Mouse (Mus musculus) heart, embryonic 12.5 days (tissue): ENCODE measurements around the gene Rtraf. TPM values are rescaled to one million over a fixed set of nuclear protein-coding genes. Genes with fewer than 3 reads are reported as not detected.

Source experiments
- ATAC-seq: fragments of 200-750 bp; cut with Nextera tagmentation; 2 replicates; pipeline ENCODE4 v1.8.0; 2017; ENCODE audit warnings: moderate TSS enrichment, moderate library complexity; ENCODE audit not compliant: insufficient number of reproducible peaks, low FRiP score
- H3K27ac ChIP-seq: fragments of 300-500 bp; sonication (generic); 2 replicates; pipeline ENCODE4 v1.5.1; 2016; ENCODE audit warnings: mild to moderate bottlenecking, moderate library complexity; ENCODE audit not compliant: poor library complexity, severe bottlenecking
- H3K27me3 ChIP-seq: fragments of 300-500 bp; sonication (generic); replicated peaks from 2 replicates; pipeline ENCODE4 v1.6.1; 2016; ENCODE audit warnings: mild to moderate bottlenecking, moderate library complexity
- H3K36me3 ChIP-seq: fragments of 300-500 bp; sonication (generic); 2 replicates; pipeline ENCODE4 v1.6.1; 2016; ENCODE audit warnings: mild to moderate bottlenecking, moderate library complexity
- H3K4me1 ChIP-seq: fragments of 300-500 bp; sonication (generic); replicated peaks from 2 replicates; pipeline ENCODE4 v1.6.1; 2016; ENCODE audit warnings: mild to moderate bottlenecking
- H3K4me2 ChIP-seq: fragments of 300-500 bp; sonication (generic); 2 replicates; pipeline ENCODE4 v1.6.1; 2016; ENCODE audit warnings: mild to moderate bottlenecking, moderate library complexity
- H3K4me3 ChIP-seq: fragments of 300-500 bp; sonication (generic); 2 replicates; pipeline ENCODE4 v1.5.1; 2016; ENCODE audit warnings: mild to moderate bottlenecking
- H3K9ac ChIP-seq: fragments of 300-500 bp; sonication (generic); 2 replicates; pipeline ENCODE4 v1.6.1; 2016; ENCODE audit warnings: mild to moderate bottlenecking, moderate library complexity
- H3K9me3 ChIP-seq: fragments of 300-500 bp; sonication (generic); replicated peaks from 2 replicates; pipeline ENCODE4 v1.6.1; 2016; ENCODE audit warnings: mild to moderate bottlenecking, moderate library complexity
- WGBS: fragments of 180-500 bp; shearing (Covaris S2); methylation state at CpG from one replicate; pipeline ENCODE4 v1.1.7; 2016; 5-methylcytosine and 5-hydroxymethylcytosine counted together
- polyA plus RNA-seq: library from polyadenylated mRNA; unstranded; fragments of >200 nt; fragmentation: Nextera tagmentation; extraction: Ambion mirVana; gene quantifications from 2 replicates; pipeline ENCODE4 v1.2.1, GENCODE M21; 2016

The Rtraf gene
- polyA plus RNA-seq, 1 experiment from 2014 or later: 193 TPM

- Histone ChIP-seq H3K4me3 (no peak overlapping the region), H3K4me1 (no peaks in the 10 kb centered on the region), H3K36me3 (no peaks in the 10 kb centered on the region), H3K9ac (no peak overlapping the region), H3K9me3 (no peaks in the 10 kb centered on the region), H3K27me3 (0 out of 2 replicates have a peak, but pooled peaks cover 4% of the 10 kb centered on the region), H3K27ac (no peak overlapping the region), H3K4me2 (no peak overlapping the region)
- 70% methylated on average over 3 of the region's 3 CpGs for WGBS
- no peak for ATAC-seq
Observed at GRCm38 (mm10) chr14:19836289-19836688, 12.7 kb upstream of the Rtraf start.

- Histone ChIP-seq H3K9ac (no peak overlapping the region), H3K4me3 (no peak overlapping the region), H3K4me2 (peak overlapping the region; percentile 20; the same call in 1 of the 2 replicates), H3K36me3 (peaks cover 11% of the 10 kb centered on the region), H3K27ac (peak overlapping the region; percentile 15; the same call in 1 of the 2 replicates), H3K4me1 (peaks cover 13% of the 10 kb centered on the region), H3K27me3 (peaks cover 6% of the 10 kb centered on the region; the same call in 1 of the 2 replicates), H3K9me3 (0 out of 2 replicates have a peak, but pooled peaks cover 3% of the 10 kb centered on the region)
- ATAC-seq: no peak
- WGBS: 60% methylated on average over 11 of the region's 11 CpGs
Observed at GRCm38 (mm10) chr14:19825481-19825880, 1.9 kb upstream of the Rtraf start.

DNA sequence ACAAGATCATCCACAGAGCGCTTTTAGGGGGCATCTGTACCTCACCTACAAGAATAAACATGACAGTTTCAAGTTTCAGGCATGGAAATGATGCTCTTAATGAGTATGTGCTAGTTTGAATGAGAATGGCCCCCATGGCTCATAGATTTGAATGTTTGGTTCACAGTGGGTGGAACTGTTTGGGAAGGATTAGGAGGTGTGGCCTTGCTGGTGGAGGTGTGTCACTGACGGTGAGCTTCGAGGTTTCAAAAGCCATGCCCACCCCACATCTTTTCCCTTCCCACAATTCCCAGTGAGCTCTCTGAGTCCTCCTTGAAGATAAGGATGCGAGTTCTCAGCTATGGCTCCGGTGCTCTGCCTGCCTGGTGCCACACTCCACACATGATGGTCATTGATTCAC, 1.9 kb downstream of the Rtraf start:
- peaks cover 16% of the 10 kb centered on the region for H3K4me1 ChIP-seq
- H3K27ac ChIP-seq: no peak overlapping the region
- 97% methylated on average over 5 of the region's 5 CpGs for WGBS
- ATAC-seq: no peak
- H3K36me3 ChIP-seq: peaks cover 32% of the 10 kb centered on the region
- no peak overlapping the region for H3K4me3 ChIP-seq
- H3K4me2 ChIP-seq: no peak overlapping the region
- H3K9ac ChIP-seq: no peak overlapping the region
- H3K9me3 ChIP-seq: 0 out of 2 replicates have a peak, but pooled peaks cover 3% of the 10 kb centered on the region
- H3K27me3 ChIP-seq: no peaks in the 10 kb centered on the region

DNA sequence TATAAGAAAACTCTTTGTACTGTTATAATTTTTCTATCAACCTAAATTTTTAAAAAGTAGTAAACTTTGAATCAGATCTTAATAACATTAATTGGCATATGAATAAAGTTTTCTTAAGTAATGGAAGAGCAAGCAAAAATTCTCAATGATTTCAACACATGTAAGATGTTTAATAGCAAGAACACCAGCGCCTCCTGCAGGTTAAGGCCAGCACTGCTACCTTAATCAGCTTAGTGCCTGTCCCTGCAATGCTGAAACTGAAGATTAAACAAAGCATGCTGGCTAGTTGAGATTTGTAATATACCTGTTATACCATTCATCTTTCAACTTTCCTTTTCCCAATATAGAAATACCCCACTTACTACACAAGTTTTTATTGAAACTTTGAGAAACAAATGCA, 5.7 kb downstream of the Rtraf start:
- Histone ChIP-seq H3K4me3 (no peak overlapping the region), H3K9ac (no peak overlapping the region), H3K36me3 (peaks cover 63% of the 10 kb centered on the region), H3K4me1 (peaks cover 8% of the 10 kb centered on the region), H3K27ac (no peak overlapping the region), H3K9me3 (0 out of 2 replicates have a peak, but pooled peaks cover 3% of the 10 kb centered on the region), H3K27me3 (no peaks in the 10 kb centered on the region), H3K4me2 (no peak overlapping the region)
- WGBS: 13% methylated on average over 1 of the region's 1 CpGs
- no peak for ATAC-seq

GRCm38 (mm10) chr14:19813061-19813460, 10.6 kb downstream of the Rtraf start:
- ATAC-seq: no peak
- WGBS: 98% methylated on average over 2 of the region's 2 CpGs
- H3K27ac ChIP-seq: no peak overlapping the region
- no peaks in the 10 kb centered on the region for H3K9me3 ChIP-seq
- H3K36me3 ChIP-seq: peaks cover 67% of the 10 kb centered on the region
- H3K4me3 ChIP-seq: no peak overlapping the region
- H3K9ac ChIP-seq: no peak overlapping the region
- H3K27me3 ChIP-seq: no peaks in the 10 kb centered on the region
- 0 out of 2 replicates have a peak, but pooled peaks cover 4% of the 10 kb centered on the region for H3K4me1 ChIP-seq
- H3K4me2 ChIP-seq: no peak overlapping the region

DNA sequence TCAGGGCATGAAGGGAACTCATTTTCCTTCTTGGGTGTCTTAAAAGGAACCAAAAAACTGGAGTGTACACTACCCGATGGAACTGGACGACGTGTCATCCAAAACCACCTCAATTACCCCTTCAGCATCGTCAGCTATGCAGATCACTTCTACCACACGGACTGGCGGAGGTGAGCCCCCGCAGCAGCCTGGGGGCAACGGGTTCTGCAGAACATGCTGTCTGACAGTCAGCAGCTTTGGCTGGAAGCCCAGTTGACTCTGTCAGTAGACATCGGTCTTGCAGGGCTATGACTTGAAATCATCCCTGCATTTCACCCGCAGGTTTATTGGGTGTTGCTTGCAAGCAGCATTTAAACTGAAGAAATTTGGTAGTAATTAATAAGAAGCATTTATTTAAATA, 13.7 kb downstream of the Rtraf start:
- Histone ChIP-seq H3K9me3 (no peaks in the 10 kb centered on the region), H3K27me3 (no peaks in the 10 kb centered on the region), H3K9ac (no peak overlapping the region), H3K4me1 (0 out of 2 replicates have a peak, but pooled peaks cover 4% of the 10 kb centered on the region), H3K4me3 (no peak overlapping the region), H3K27ac (no peak overlapping the region), H3K36me3 (peaks cover 74% of the 10 kb centered on the region), H3K4me2 (no peak overlapping the region)
- 58% methylated on average over 10 of the region's 10 CpGs for WGBS
- no peak for ATAC-seq

- no peak overlapping the region for H3K4me3 ChIP-seq
- H3K9me3 ChIP-seq: no peaks in the 10 kb centered on the region
- no peak overlapping the region for H3K27ac ChIP-seq
- ATAC-seq: no peak
- no peak overlapping the region for H3K9ac ChIP-seq
- WGBS: 89% methylated on average over 2 of the region's 2 CpGs
- H3K4me1 ChIP-seq: peaks cover 16% of the 10 kb centered on the region
- H3K36me3 ChIP-seq: peaks cover 70% of the 10 kb centered on the region
- H3K4me2 ChIP-seq: no peak overlapping the region
- H3K27me3 ChIP-seq: no peaks in the 10 kb centered on the region
Observed at GRCm38 (mm10) chr14:19807858-19808257, 15.8 kb downstream of the Rtraf start.

DNA sequence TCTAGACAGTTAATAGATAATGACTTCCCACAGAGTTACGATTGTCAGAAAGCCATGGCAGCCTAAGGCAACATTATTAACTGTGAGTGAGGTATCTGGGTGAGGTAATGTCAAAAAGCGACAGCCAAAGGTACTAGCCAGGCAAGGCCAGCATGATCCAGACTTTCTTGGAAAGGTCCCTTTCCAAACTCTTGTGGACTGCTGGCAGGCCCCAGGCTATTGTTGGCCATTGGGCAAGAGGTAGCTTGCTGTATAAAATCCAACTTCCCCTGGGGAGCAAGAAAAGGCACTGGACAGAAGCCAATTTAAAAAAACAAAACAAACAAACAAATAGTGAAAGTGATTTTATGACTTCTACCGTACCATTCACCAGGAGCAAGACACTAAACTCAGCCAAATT, 16.3 kb downstream of the Rtraf start:
- Histone ChIP-seq H3K27ac (no peak overlapping the region), H3K27me3 (no peaks in the 10 kb centered on the region), H3K4me1 (peaks cover 16% of the 10 kb centered on the region), H3K4me3 (no peak overlapping the region), H3K9me3 (no peaks in the 10 kb centered on the region), H3K9ac (no peak overlapping the region), H3K36me3 (peaks cover 69% of the 10 kb centered on the region), H3K4me2 (no peak overlapping the region)
- WGBS: 86% methylated on average over 3 of the region's 3 CpGs
- no peak for ATAC-seq

- no peaks in the 10 kb centered on the region for H3K27me3 ChIP-seq
- WGBS: 31% methylated on average over 10 of the region's 10 CpGs
- peaks cover 80% of the 10 kb centered on the region for H3K36me3 ChIP-seq
- H3K4me2 ChIP-seq: no peak overlapping the region
- peak; percentile 63; the same call in 1 of the 2 replicates for ATAC-seq
- peaks cover 16% of the 10 kb centered on the region for H3K4me1 ChIP-seq
- no peak overlapping the region for H3K27ac ChIP-seq
- no peak overlapping the region for H3K4me3 ChIP-seq
- H3K9ac ChIP-seq: no peak overlapping the region
- H3K9me3 ChIP-seq: no peaks in the 10 kb centered on the region
Observed at GRCm38 (mm10) chr14:19803623-19804022, 20.0 kb downstream of the Rtraf start.

DNA sequence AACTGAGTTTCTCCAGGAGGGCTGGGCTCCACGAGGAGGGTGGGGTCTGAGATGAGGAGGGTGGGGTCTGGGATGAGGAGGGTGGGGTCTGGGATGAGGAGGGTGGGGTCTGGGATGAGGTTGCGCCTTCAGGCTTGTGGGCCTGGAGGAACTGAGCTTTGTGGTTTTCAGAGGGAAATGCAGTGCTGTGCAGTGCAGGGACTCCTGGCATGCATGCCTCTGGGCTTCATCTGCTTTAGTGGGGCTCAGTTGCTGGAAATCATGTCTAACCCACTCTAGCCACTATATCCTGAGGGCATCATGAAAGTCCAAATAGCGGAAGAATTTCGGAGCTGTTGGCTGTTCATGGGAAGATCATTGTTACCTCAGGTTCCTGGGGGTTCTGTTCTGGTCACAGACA, 20.4 kb downstream of the Rtraf start:
- H3K4me2 ChIP-seq: no peak overlapping the region
- H3K9ac ChIP-seq: no peak overlapping the region
- H3K9me3 ChIP-seq: no peaks in the 10 kb centered on the region
- ATAC-seq: no peak
- no peaks in the 10 kb centered on the region for H3K27me3 ChIP-seq
- no peak overlapping the region for H3K4me3 ChIP-seq
- peaks cover 84% of the 10 kb centered on the region for H3K36me3 ChIP-seq
- no peak overlapping the region for H3K27ac ChIP-seq
- WGBS: 52% methylated on average over 4 of the region's 4 CpGs
- peaks cover 16% of the 10 kb centered on the region for H3K4me1 ChIP-seq

DNA sequence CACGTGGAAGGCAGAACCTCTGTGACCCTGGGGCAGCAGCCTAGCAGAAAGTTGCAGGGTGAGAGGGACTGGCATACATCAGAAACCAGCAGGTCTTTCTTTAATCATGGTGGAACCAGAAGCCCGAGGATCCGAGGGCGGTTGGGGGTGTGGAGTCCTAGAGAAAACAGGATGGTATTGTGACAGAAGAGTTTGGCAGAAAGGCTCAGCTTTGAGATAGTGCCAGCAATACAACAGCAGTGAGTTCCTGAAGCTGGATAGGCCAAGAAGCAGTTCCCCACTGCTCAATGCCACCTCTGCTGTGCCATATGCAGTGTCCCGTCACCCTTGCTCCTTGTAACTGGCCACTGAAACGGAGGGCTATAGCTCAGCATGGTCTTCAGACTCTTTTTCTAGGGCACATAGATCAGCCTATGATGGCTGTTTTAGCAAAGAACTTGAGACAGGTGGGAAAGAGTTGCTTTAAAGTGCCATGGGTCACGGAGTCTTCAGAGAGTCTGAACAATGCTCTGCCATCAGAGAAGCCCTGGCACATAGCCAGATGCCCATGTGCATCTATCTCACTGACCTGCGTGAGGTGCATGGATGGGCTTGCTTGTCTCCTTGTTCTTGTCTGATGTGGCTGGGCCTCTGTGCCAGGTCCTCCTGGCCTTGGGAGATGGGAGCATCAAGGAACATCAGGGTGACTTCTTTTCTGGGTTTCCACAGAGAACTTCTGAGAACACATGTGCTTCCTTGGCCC, 22.0 kb downstream of the Rtraf start:
- no peak for ATAC-seq
- peaks cover 85% of the 10 kb centered on the region for H3K36me3 ChIP-seq
- H3K9ac ChIP-seq: no peak overlapping the region
- no peaks in the 10 kb centered on the region for H3K27me3 ChIP-seq
- H3K4me3 ChIP-seq: no peak overlapping the region
- peaks cover 20% of the 10 kb centered on the region for H3K4me1 ChIP-seq
- 83% methylated on average over 8 of the region's 8 CpGs for WGBS
- H3K4me2 ChIP-seq: no peak overlapping the region
- no peaks in the 10 kb centered on the region for H3K9me3 ChIP-seq
- no peak overlapping the region for H3K27ac ChIP-seq
